Mouse (Mus musculus) neural tube, embryonic 11.5 days (tissue): ENCODE measurements around the gene Sgcd. TPM values are rescaled to one million over a fixed set of nuclear protein-coding genes. Genes with fewer than 3 reads are reported as not detected.

Experiments
- ATAC-seq: fragments of 200-750 bp; cut with Nextera tagmentation; 2 replicates; pipeline ENCODE4 v1.8.0; 2017; ENCODE audit warnings: moderate number of reproducible peaks, mild to moderate bottlenecking, moderate TSS enrichment, moderate library complexity; ENCODE audit not compliant: insufficient read depth, low FRiP score, low TSS enrichment
- DNase-seq: peaks from one replicate; pipeline ENCODE4 v3.0.0-alpha.2; 2015; ENCODE audit warnings: low spot score
- H3K27ac ChIP-seq: fragments of 300-500 bp; sonication (generic); 2 replicates; pipeline ENCODE4 v1.5.1; 2014; ENCODE audit warnings: low read depth, mild to moderate bottlenecking, low read length
- H3K27me3 ChIP-seq: fragments of 300-500 bp; sonication (generic); 2 replicates; pipeline ENCODE4 v1.6.1; 2014; ENCODE audit warnings: mild to moderate bottlenecking, low read length, mixed read lengths; ENCODE audit not compliant: control insufficient read depth, insufficient read depth
- H3K36me3 ChIP-seq: fragments of 300-500 bp; sonication (generic); 2 replicates; pipeline ENCODE4 v1.6.1; 2014; ENCODE audit warnings: mild to moderate bottlenecking, low read length, moderate library complexity, mixed read lengths; ENCODE audit not compliant: control insufficient read depth, insufficient read depth
- H3K4me1 ChIP-seq: fragments of 300-500 bp; sonication (generic); 2 replicates; pipeline ENCODE4 v1.6.1; 2014; ENCODE audit warnings: low read length, mixed read lengths; ENCODE audit not compliant: control insufficient read depth, insufficient read depth
- H3K4me2 ChIP-seq: fragments of 300-500 bp; sonication (generic); 2 replicates; pipeline ENCODE4 v1.6.1; 2014; ENCODE audit warnings: low read depth, mild to moderate bottlenecking, moderate library complexity
- H3K4me3 ChIP-seq: fragments of 300-500 bp; sonication (generic); 2 replicates; pipeline ENCODE4 v1.5.1; 2014; ENCODE audit warnings: low read depth, low read length
- H3K9ac ChIP-seq: fragments of 300-500 bp; sonication (generic); 2 replicates; pipeline ENCODE4 v1.6.1; 2014; ENCODE audit warnings: mild to moderate bottlenecking, low read length
- H3K9me3 ChIP-seq: fragments of 300-500 bp; sonication (generic); 2 replicates; pipeline ENCODE4 v1.6.1; 2016; ENCODE audit warnings: low read length; ENCODE audit not compliant: control insufficient read depth
- WGBS: fragments of 180-500 bp; shearing (Covaris S2); extraction: QIAGEN DNeasy Blood & Tissue Kit; methylation state at CpG from one replicate; pipeline ENCODE4 v1.1.7; 2014; 5-methylcytosine and 5-hydroxymethylcytosine counted together
- polyA plus RNA-seq: library from polyadenylated mRNA; unstranded; fragments of >200 nt; fragmentation: Nextera tagmentation; extraction: Ambion mirVana; gene quantifications from 2 replicates; pipeline ENCODE4 v1.2.1, GENCODE M21; 2014

Sgcd gene
- polyA plus RNA-seq, 1 experiment from 2014 or later: 1.5 TPM

- Histone ChIP-seq H3K27me3 (no peaks in the 10 kb centered on the region), H3K9me3 (no peaks in the 10 kb centered on the region), H3K4me1 (no peaks in the 10 kb centered on the region), H3K9ac (no peak overlapping the region), H3K4me3 (no peak overlapping the region), H3K27ac (no peak overlapping the region), H3K36me3 (no peaks in the 10 kb centered on the region), H3K4me2 (no peak overlapping the region)
- no peak for ATAC-seq
- no peak for DNase-seq
- WGBS: 45% methylated on average over 7 of the region's 7 CpGs
Measured at GRCm38 (mm10) chr11:47250301-47250700, 738.5 kb downstream of the Sgcd start.

GRCm38 (mm10) chr11:47248345-47248893 lies 740.4 kb downstream of the Sgcd start:
- H3K4me3 ChIP-seq: no peak overlapping the region
- H3K4me2 ChIP-seq: no peak overlapping the region
- ATAC-seq: no peak
- no peaks in the 10 kb centered on the region for H3K4me1 ChIP-seq
- WGBS: 74% methylated on average over 4 of the region's 4 CpGs
- H3K9ac ChIP-seq: no peak overlapping the region
- no peaks in the 10 kb centered on the region for H3K36me3 ChIP-seq
- H3K27ac ChIP-seq: no peak overlapping the region
- no peaks in the 10 kb centered on the region for H3K27me3 ChIP-seq
- DNase-seq: no peak
- H3K9me3 ChIP-seq: no peaks in the 10 kb centered on the region

GRCm38 (mm10) chr11:47247703-47248344 lies 740.9 kb downstream of the Sgcd start:
- Histone ChIP-seq H3K9ac (no peak overlapping the region), H3K36me3 (no peaks in the 10 kb centered on the region), H3K27ac (no peak overlapping the region), H3K9me3 (no peaks in the 10 kb centered on the region), H3K27me3 (no peaks in the 10 kb centered on the region), H3K4me2 (no peak overlapping the region), H3K4me3 (no peak overlapping the region), H3K4me1 (no peaks in the 10 kb centered on the region)
- ATAC-seq (no peak), DNase-seq (no peak)
- WGBS: 82% methylated on average over 8 of the region's 8 CpGs

DNA sequence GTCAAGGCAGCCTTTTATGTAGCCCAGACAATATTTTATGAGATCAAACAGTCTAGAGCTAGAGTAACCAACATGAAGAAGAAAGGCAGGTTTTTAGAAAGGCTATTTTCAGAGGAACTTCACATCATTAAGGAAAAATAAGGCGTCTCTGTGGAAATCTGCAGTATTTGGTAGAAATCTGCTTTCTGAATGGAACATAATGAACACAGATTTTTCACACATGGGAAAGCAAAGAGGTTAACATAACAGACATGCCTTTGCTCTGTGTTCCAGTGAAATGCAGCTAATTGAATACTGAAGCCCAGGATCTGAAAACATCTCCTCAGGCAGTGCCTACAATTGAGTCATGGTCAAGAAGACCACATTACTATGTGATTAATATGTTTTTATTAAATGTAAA lies 746.4 kb downstream of the Sgcd start:
- no peak for ATAC-seq
- H3K4me2 ChIP-seq: no peak overlapping the region
- H3K27ac ChIP-seq: no peak overlapping the region
- no peaks in the 10 kb centered on the region for H3K4me1 ChIP-seq
- no peaks in the 10 kb centered on the region for H3K9me3 ChIP-seq
- no peak overlapping the region for H3K4me3 ChIP-seq
- H3K27me3 ChIP-seq: no peaks in the 10 kb centered on the region
- 78% methylated on average over 1 of the region's 1 CpGs for WGBS
- no peak for DNase-seq
- no peak overlapping the region for H3K9ac ChIP-seq
- H3K36me3 ChIP-seq: no peaks in the 10 kb centered on the region

DNA sequence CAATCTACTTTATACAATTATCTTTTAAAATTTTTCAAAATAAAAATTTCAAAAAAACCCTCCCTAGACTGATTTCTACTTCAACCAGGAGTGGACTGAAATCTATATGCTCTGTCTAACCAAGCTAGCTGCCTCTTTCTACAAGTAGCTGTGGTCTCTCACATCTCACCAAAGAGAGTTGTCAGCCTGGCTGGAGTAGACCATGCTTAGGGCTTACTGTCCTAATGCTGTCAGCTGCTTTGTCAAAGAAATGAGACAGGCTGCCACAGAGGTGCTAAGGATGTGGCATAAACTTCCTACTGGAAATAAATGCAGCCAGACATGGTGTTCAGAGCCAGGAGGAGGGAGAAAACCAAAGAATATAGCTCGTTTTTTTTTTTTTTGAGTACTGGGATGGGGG lies 760.5 kb downstream of the Sgcd start:
- 45% methylated on average over 1 of the region's 1 CpGs for WGBS
- no peak for DNase-seq
- no peak for ATAC-seq

DNA sequence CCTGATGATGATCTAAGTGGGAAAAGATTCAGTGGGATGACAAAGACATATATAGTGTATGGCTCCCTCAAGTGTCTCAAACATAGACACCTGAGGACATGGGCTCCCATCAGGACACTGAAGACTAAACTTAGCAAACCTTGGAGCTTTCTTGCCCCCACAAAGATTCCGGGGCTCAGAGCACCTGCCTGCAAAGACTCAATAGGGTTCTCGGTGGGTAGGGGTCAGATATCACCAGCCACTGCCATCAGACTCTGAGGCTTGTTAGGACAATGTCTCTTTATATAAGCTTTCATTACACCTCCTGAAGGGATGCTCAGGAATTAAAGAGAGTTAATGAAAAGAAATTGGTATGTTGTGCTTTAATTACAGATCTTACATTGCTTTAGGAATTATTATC lies 764.6 kb downstream of the Sgcd start:
- ATAC-seq (no peak), DNase-seq (no peak)
- WGBS: 84% methylated on average over 2 of the region's 2 CpGs
- Histone ChIP-seq H3K4me2 (no peak overlapping the region), H3K4me1 (no peaks in the 10 kb centered on the region), H3K9me3 (no peaks in the 10 kb centered on the region), H3K27ac (no peak overlapping the region), H3K4me3 (no peak overlapping the region), H3K36me3 (no peaks in the 10 kb centered on the region), H3K9ac (no peak overlapping the region), H3K27me3 (no peaks in the 10 kb centered on the region)

More for the DNA sequence above, 760.5 kb downstream of the Sgcd start:
- no peak overlapping the region for H3K4me3 ChIP-seq
- H3K4me1 ChIP-seq: no peaks in the 10 kb centered on the region
- H3K9ac ChIP-seq: no peak overlapping the region
- no peaks in the 10 kb centered on the region for H3K27me3 ChIP-seq
- no peak overlapping the region for H3K27ac ChIP-seq
- H3K4me2 ChIP-seq: no peak overlapping the region
- H3K36me3 ChIP-seq: no peaks in the 10 kb centered on the region
- no peaks in the 10 kb centered on the region for H3K9me3 ChIP-seq

DNA sequence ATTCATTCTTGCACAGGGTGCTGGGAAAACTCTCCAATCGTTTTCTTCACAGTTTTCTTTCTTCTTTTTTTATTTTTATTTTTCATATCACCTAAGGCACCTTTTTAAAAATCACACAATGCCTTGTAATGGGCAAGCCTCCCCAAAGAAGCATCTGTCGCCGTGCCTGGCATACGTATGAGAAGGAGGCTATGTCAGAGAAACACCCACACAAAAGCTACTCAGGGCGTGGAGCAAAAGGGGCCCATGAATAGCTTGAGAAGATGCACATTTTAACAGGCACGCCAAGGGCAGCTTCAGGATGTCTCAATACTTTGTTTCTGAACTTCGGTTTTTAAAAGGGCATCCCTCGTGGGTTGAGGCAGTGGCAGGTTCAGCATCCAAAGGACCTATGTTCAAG lies 777.2 kb downstream of the Sgcd start:
- H3K4me2 ChIP-seq: no peak overlapping the region
- no peak overlapping the region for H3K27ac ChIP-seq
- H3K9me3 ChIP-seq: no peaks in the 10 kb centered on the region
- no peaks in the 10 kb centered on the region for H3K4me1 ChIP-seq
- no peaks in the 10 kb centered on the region for H3K36me3 ChIP-seq
- no peaks in the 10 kb centered on the region for H3K27me3 ChIP-seq
- WGBS: 86% methylated on average over 8 of the region's 8 CpGs
- no peak for DNase-seq
- no peak overlapping the region for H3K9ac ChIP-seq
- no peak for ATAC-seq
- no peak overlapping the region for H3K4me3 ChIP-seq

DNA sequence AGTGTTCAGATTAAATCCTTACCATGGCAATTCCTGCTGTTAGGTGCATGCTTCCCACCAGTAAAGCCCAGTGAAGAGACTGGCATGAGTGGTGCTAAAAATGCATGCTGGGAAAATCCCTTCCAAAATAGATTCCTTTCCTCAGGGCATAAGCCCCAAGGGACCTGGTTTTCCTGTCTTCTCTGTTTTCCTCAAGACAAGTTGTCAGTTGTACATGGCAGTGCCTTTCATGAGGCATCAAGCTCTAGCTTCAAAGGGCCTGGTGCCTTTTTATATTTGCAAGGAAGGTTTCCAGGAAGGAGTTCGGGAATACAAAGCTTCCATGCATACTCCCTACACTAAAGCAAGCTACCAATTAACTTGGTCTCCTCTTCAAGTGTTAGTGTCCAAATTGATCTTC lies 782.3 kb downstream of the Sgcd start:
- 67% methylated on average over 1 of the region's 1 CpGs for WGBS

DNA sequence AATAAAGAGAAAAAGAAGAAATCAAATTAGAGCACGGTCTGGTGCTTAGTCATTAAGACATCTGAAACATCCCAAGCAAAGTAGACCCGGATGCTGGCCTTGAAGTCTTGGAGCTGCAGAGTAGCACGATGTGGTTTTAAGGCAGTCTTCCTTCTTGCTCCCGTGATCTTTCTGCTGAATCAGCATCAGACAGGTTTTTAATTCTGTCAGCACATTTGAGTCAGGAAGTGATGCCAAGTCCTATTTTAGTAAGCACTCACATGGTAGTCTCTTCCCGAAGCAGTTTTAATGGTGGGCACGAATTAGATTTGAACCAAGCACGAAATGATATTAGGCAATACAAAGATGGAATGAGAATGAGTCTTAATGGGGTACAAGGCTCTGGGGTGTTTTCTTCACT lies 789.7 kb downstream of the Sgcd start:
- Histone ChIP-seq H3K4me2 (no peak overlapping the region), H3K4me3 (no peak overlapping the region), H3K36me3 (no peaks in the 10 kb centered on the region), H3K27me3 (no peaks in the 10 kb centered on the region), H3K9me3 (no peaks in the 10 kb centered on the region), H3K27ac (no peak overlapping the region), H3K4me1 (no peaks in the 10 kb centered on the region), H3K9ac (no peak overlapping the region)
- WGBS: 90% methylated on average over 7 of the region's 7 CpGs
- DNase-seq (no peak), ATAC-seq (no peak)

More for the DNA sequence above, 782.3 kb downstream of the Sgcd start:
- ATAC-seq: no peak
- no peak for DNase-seq
- no peak overlapping the region for H3K27ac ChIP-seq
- no peaks in the 10 kb centered on the region for H3K36me3 ChIP-seq
- H3K9ac ChIP-seq: no peak overlapping the region
- H3K4me3 ChIP-seq: no peak overlapping the region
- no peaks in the 10 kb centered on the region for H3K27me3 ChIP-seq
- H3K9me3 ChIP-seq: no peaks in the 10 kb centered on the region
- H3K4me1 ChIP-seq: no peaks in the 10 kb centered on the region
- no peak overlapping the region for H3K4me2 ChIP-seq
